Mouse (Mus musculus) cortical plate, adult 2 months (tissue): ENCODE results near the gene Hip1r.

Experiments used
- CTCF ChIP-seq: fragments of 200-500 bp; IDR thresholded peaks from 2 replicates; pipeline ENCODE4 v1.5.1; 2011; ENCODE audit warnings: mild to moderate bottlenecking, control low read depth, low read length; ENCODE audit not compliant: insufficient read depth; ENCODE audit errors: extremely low read depth
- POLR2A ChIP-seq: fragments of 200-500 bp; IDR thresholded peaks from 2 replicates; pipeline ENCODE4 v1.6.1; 2011; ENCODE audit warnings: mild to moderate bottlenecking, low read length, control low read depth; ENCODE audit not compliant: insufficient read depth; ENCODE audit errors: extremely low read depth

- TF ChIP-seq POLR2A (no peak), CTCF (no peak)
These were observed 32.9 kb downstream of the Hip1r start for GRCm38 (mm10) chr5:124006082-124006873.
